Mouse (Mus musculus) embryonic fibroblast, embryonic 13.5 days (primary cell): ENCODE data around the gene Sms. TPM values are rescaled to one million over a fixed set of nuclear protein-coding genes. Genes with fewer than 3 reads are reported as not detected.

Experiments
- H3K27ac ChIP-seq: 2 replicates; pipeline ENCODE4 v1.5.1; 2012; ENCODE audit warnings: low read length, control low read depth, inconsistent platforms; ENCODE audit not compliant: insufficient read depth
- H3K4me1 ChIP-seq: 2 replicates; pipeline ENCODE4 v1.6.1; 2011; ENCODE audit warnings: low read length; ENCODE audit not compliant: control insufficient read depth, insufficient read depth
- H3K4me3 ChIP-seq: 2 replicates; pipeline ENCODE4 v1.5.1; 2011; ENCODE audit warnings: mild to moderate bottlenecking, control low read depth, low read length; ENCODE audit not compliant: insufficient read depth
- CTCF ChIP-seq: IDR thresholded peaks from 2 replicates; pipeline ENCODE4 v1.5.1; 2011; ENCODE audit warnings: mild to moderate bottlenecking, control low read depth, low read length, moderate library complexity, borderline replicate concordance; ENCODE audit not compliant: insufficient read depth
- POLR2A ChIP-seq: IDR thresholded peaks from 2 replicates; pipeline ENCODE4 v1.6.1; 2011; ENCODE audit warnings: low read depth, mild to moderate bottlenecking, control low read depth, low read length, moderate library complexity
- polyA plus RNA-seq: library from polyadenylated mRNA; stranded (reverse); fragments of >200 nt; gene quantifications from 2 replicates; pipeline ENCODE4 v1.2.4, GENCODE M21; 2011; ENCODE audit warnings: low read depth; ENCODE audit not compliant: missing spikeins, insufficient read length

The Sms gene
- 26.5 and 26.7 TPM in 2 replicates for polyA plus RNA-seq

DNA sequence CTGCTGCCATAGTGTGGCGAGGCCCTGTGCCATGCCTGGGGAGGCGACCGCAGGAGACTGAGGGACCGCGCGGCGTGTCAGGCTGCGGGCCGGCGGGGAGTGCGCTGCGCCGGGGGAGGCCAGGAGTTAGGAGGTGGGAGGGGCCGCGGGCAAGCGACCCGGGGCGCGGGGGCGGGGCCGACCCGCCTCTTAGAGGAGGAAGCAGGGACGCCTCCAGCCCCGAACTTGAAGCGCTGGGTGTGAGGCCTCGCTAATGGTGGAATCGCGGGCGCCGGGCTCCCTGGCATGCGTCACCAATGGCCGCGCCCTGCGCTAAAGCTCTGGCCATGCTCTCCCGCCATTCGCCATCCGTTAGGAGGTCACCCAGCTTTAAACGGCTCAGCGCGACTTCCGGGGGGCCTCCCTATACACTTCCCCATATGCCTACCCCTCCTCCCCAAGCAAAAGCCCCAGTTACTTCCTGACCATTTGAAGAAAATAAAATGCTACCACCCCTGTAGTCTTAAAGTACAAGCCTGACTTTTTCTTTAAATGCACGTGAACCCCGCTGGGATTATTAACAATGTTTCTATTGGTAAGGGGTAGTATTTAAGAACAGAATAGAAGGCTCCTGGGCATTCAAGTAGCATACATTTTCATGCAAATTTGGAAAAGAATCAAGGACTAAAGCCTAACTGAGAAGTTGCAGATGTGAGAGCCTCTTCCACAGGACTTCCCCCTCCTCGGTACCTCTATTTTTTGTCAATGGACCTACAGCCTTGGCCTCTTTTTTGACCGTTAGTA lies at the start of gene Sms:
Sms (minus strand) TSS at position 344 of the 783 bp plus-strand sequence.
- TF ChIP-seq POLR2A (no peak; the same call in 1 of the 2 replicates), CTCF (no peak)
- H3K4me1 ChIP-seq, result 0 out of 2 replicates have a peak, but pooled peaks cover 2% of the 10 kb centered on the region
- H3K4me3 ChIP-seq, result peak within 1 kb of the TSS; percentile 53
- H3K27ac ChIP-seq, result peak within 1 kb of the TSS; percentile 47

DNA sequence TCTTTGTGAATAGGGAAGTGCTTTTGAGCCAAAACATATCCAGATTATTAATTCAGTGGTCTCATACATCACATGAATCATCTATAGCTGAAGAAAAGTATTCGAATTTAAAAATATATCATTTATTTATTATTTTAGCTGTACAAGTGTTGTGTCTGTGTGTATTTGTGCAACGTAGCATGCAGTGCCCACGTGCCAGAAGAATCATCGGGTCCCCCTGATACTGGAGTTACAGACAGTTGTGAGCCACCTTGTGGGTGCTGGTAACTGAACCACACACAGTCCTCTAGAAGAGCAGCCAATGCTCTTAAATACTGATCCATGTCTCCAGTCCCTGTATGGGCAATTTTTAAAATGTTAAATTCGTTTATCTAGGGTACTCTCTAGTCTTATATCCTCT lies 14.3 kb upstream of the Sms start:
- Histone ChIP-seq H3K27ac (no peak overlapping the region), H3K4me3 (no peak overlapping the region), H3K4me1 (no peaks in the 10 kb centered on the region)
- TF ChIP-seq POLR2A (no peak), CTCF (no peak)

DNA sequence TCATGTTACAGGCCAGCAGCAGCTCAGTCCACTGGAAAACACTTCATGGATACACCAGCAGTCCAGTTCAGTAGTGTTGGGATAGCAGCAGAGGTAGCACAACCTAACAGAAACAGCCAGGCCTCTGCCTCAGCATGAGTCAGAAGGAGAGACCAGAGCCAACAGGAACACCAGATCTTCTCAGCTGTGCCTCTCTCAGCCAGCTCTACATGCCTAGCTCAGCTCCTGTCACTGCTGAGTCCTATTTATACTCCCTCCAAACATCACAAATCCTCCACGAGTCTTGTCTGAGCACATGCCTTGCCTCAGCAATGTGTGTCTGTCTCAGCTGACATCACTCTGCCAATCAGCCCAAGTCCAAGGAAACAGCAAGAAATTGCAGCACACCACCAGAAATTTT lies 12.4 kb upstream of the Sms start:
- Histone ChIP-seq H3K27ac (no peak overlapping the region), H3K4me1 (no peaks in the 10 kb centered on the region), H3K4me3 (no peak overlapping the region)
- no peak for TF ChIP-seq CTCF
- TF ChIP-seq POLR2A, result no peak

GRCm38 (mm10) chrX:157501871-157502270 lies 9.8 kb upstream of the Sms start:
- H3K27ac ChIP-seq, result no peak overlapping the region
- H3K4me3 ChIP-seq, result no peak overlapping the region
- no peaks in the 10 kb centered on the region for H3K4me1 ChIP-seq
- TF ChIP-seq CTCF (no peak), POLR2A (no peak)

GRCm38 (mm10) chrX:157500004-157500403 lies 7.9 kb upstream of the Sms start:
- no peak for TF ChIP-seq CTCF
- TF ChIP-seq POLR2A, result no peak
- Histone ChIP-seq H3K4me1 (no peaks in the 10 kb centered on the region), H3K27ac (no peak overlapping the region), H3K4me3 (no peak overlapping the region)

DNA sequence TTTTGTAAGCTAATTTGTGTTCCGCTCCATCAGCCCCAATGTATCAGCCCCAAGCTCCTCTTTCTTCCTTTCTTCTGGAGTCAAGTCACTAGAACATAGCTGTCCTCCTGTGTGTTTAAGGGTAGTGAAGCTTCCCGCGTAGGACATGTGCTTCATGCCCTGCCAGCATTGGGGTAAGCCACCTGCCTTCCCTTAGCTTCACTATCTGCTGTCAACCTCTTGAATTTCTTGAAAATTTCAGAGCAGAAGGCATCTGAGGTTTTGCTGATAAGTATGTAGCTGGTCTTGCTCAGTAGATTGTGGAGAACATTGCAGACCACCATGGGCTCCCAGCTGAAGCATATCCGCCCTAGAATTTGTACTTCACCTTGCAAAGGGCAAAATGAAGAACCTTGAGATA lies 1.1 kb upstream of the Sms start:
- H3K4me1 ChIP-seq, result 0 out of 2 replicates have a peak, but pooled peaks cover 2% of the 10 kb centered on the region
- TF ChIP-seq POLR2A (no peak), CTCF (no peak)
- no peak overlapping the region for H3K27ac ChIP-seq
- H3K4me3 ChIP-seq, result no peak overlapping the region

DNA sequence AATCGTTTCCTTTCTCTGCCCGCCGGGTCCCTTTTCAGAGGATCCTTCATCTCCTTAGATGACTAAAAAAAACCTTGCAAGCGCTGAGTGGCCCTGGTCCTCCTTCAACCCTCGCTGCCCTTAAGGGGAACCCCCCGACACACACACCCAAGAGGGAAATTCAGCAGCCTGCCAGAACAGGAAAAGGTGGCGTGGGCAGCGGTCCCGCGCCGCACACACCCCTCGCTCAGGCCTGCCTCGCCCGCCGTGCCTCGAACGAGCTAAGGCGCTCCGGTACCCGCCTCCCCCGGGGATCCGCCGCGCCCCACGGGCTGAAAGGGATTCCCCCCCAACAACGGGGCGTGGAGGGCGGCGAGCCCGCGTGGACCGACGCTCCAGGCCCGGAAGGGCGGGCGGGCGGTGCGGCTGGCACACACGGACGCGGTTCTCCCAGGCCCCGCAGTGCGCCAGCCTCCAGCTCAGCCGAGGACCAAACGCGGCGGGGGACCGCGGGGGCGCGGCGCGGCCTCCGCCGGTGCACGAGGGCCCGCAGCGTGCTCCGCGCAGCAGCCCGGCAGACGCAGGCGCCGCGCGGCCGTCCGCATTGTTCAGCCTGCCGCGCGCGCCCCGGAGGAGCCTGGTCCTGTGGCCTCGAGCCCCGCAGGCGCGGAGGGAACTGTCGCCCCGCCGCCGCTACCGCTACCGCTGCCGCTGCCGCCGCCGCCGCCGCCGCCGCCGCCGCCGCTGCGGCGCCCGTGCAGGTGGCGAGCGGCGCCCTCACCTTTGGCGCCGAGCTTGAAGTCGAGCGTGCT lies 747 bp downstream of the Sms start:
- no peak overlapping the region for H3K27ac ChIP-seq
- H3K4me3 ChIP-seq, result peak overlapping the region; percentile 53
- 0 out of 2 replicates have a peak, but pooled peaks cover 2% of the 10 kb centered on the region for H3K4me1 ChIP-seq
- TF ChIP-seq POLR2A (no peak), CTCF (no peak)

- H3K4me3 ChIP-seq, result peak overlapping the region; percentile 52
- no peak for TF ChIP-seq POLR2A
- TF ChIP-seq CTCF, result no peak
- H3K4me1 ChIP-seq, result 0 out of 2 replicates have a peak, but pooled peaks cover 2% of the 10 kb centered on the region
- no peak overlapping the region for H3K27ac ChIP-seq
Measured at GRCm38 (mm10) chrX:157490769-157491144, 1.3 kb downstream of the Sms start.

GRCm38 (mm10) chrX:157489871-157490721 lies 2.0 kb downstream of the Sms start:
- TF ChIP-seq CTCF, result no peak
- no peak for TF ChIP-seq POLR2A
- H3K4me3 ChIP-seq, result peak overlapping the region; percentile 52
- H3K27ac ChIP-seq, result no peak overlapping the region
- 0 out of 2 replicates have a peak, but pooled peaks cover 2% of the 10 kb centered on the region for H3K4me1 ChIP-seq
